Mouse (Mus musculus) liver, embryonic 12.5 days (tissue): Measurements from ENCODE around the gene Pygb. TPM values are rescaled to one million over a fixed set of nuclear protein-coding genes. Genes with fewer than 3 reads are reported as not detected.
A peak's percentile ranks its signal among the peaks of the same experiment; 100 is the strongest.

Experiments
- ATAC-seq: fragments of 200-750 bp; cut with Nextera tagmentation; 2 replicates; pipeline ENCODE4 v1.8.0; 2017; ENCODE audit warnings: moderate number of reproducible peaks, mild to moderate bottlenecking, moderate library complexity
- H3K27ac ChIP-seq: fragments of 300-500 bp; sonication (generic); 2 replicates; pipeline ENCODE4 v1.5.1; 2016; ENCODE audit warnings: mild to moderate bottlenecking
- H3K27me3 ChIP-seq: fragments of 300-500 bp; sonication (generic); replicated peaks from 2 replicates; pipeline ENCODE4 v1.6.1; 2016; ENCODE audit warnings: mild to moderate bottlenecking, moderate library complexity
- H3K36me3 ChIP-seq: fragments of 300-500 bp; sonication (generic); 2 replicates; pipeline ENCODE4 v1.6.1; 2016; ENCODE audit warnings: mild to moderate bottlenecking, moderate library complexity
- H3K4me1 ChIP-seq: fragments of 300-500 bp; sonication (generic); 2 replicates; pipeline ENCODE4 v1.6.1; 2016
- H3K4me2 ChIP-seq: fragments of 300-500 bp; sonication (generic); 2 replicates; pipeline ENCODE4 v1.6.1; 2016; ENCODE audit warnings: mild to moderate bottlenecking, moderate library complexity
- H3K4me3 ChIP-seq: fragments of 300-500 bp; sonication (generic); 2 replicates; pipeline ENCODE4 v1.5.1; 2016; ENCODE audit warnings: mild to moderate bottlenecking, moderate library complexity
- H3K9ac ChIP-seq: fragments of 300-500 bp; sonication (generic); 2 replicates; pipeline ENCODE4 v1.6.1; 2016; ENCODE audit warnings: mild to moderate bottlenecking, moderate library complexity
- H3K9me3 ChIP-seq: fragments of 300-500 bp; sonication (generic); replicated peaks from 2 replicates; pipeline ENCODE4 v1.6.1; 2016; ENCODE audit warnings: mild to moderate bottlenecking, moderate library complexity
- WGBS: fragments of 180-500 bp; shearing (Covaris S2); methylation state at CpG from one replicate; pipeline ENCODE4 v1.1.7; 2016; ENCODE audit not compliant: insufficient replicate concordance; 5-methylcytosine and 5-hydroxymethylcytosine counted together
- polyA plus RNA-seq: library from polyadenylated mRNA; unstranded; fragments of >200 nt; fragmentation: Nextera tagmentation; extraction: Ambion mirVana; gene quantifications from 2 replicates; pipeline ENCODE4 v1.2.1, GENCODE M21; 2016

The Pygb gene
- polyA plus RNA-seq, 1 experiment from 2014 or later = 34.0 TPM

DNA sequence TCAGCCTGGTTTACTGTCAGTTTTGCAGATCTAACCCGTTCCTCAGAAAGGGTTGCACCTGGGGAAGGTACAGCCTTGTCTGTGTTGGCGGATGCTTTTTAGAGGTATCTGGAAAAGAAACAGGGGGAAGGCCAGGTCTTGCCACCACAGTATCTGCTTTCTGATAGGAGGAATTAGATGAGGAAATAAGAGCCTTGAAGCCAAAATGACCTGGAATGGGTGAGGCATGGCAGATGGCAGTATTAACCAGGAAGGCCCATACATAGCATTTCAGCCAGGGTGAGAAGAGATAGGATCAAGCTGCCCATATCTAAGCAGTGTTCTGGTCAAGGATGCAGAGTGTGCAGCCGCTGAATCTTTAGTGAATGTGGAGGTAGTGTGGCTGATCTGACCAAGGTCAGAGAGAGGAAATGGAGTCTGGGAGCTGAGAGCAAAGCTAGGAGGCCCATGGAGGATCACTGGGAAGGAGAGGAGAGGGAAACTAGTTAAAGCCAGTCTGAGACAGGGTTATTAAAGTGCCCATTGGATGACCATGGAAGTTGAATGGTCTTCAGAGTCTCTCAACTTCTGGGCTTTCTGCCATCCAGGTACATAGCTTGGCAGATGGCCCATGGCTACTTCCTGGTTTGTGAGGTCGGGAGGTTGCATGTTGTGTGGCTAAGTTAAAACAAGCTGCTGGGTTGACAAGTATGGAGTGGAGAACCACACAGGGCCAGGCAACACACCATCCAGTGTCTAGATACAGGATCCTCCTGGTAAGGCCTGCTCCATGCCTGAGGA is 20.3 kb upstream of the Pygb start:
- H3K36me3 ChIP-seq = peaks cover 66% of the 10 kb centered on the region
- WGBS = 66% methylated on average over 4 of the region's 4 CpGs
- ATAC-seq = no peak
- H3K4me1 ChIP-seq = peaks cover 26% of the 10 kb centered on the region
- H3K27ac ChIP-seq = no peak overlapping the region
- H3K4me2 ChIP-seq = no peak overlapping the region
- no peak overlapping the region for H3K9ac ChIP-seq
- H3K9me3 ChIP-seq = no peaks in the 10 kb centered on the region
- H3K27me3 ChIP-seq = no peaks in the 10 kb centered on the region
- no peak overlapping the region for H3K4me3 ChIP-seq

DNA sequence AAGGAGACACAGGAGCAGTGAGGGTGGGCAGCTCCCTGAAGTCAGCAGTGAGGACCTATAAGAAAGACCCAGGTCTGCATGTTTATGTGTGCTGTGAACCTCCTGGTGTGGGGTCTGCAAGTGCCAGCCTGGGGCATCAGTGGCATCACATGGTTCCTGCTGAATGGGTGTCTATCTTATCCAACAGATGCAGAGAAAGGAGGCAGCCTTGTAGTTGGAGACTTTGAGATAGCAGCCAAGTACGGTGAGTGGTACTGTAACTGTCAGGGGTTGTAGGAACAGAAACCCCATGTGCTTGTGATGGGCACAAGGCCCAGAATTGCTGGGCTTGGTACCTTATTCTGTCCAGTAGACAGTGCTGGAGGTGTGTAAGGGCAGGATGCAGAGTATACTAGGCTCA is 17.9 kb upstream of the Pygb start:
- no peak overlapping the region for H3K27ac ChIP-seq
- 53% methylated on average over 1 of the region's 1 CpGs for WGBS
- no peak overlapping the region for H3K9ac ChIP-seq

DNA sequence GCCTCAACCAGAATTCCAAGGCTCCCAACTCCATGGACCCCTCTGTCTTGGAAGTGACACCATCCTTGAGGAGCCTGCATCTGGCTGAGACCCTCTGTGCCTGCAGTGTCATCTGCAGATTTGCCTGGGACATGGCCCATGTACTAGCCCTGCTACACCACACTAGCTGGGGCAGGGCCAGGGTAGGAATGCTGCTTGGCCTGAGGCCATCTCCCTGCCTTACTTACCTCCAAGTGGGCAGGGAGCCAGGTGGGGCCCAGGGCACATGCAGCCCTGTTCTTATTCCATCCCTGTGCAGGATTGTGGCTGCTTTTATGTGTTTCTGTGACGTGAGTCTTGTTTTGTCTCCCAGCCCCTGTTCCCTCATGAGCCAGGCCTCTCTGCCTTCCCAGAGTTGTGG is 15.8 kb upstream of the Pygb start:
- Histone ChIP-seq H3K9ac (no peak overlapping the region), H3K9me3 (no peaks in the 10 kb centered on the region), H3K4me3 (no peak overlapping the region), H3K27ac (no peak overlapping the region), H3K36me3 (peaks cover 42% of the 10 kb centered on the region), H3K27me3 (no peaks in the 10 kb centered on the region), H3K4me2 (no peak overlapping the region), H3K4me1 (peaks cover 38% of the 10 kb centered on the region)
- ATAC-seq = no peak
- 73% methylated on average over 1 of the region's 1 CpGs for WGBS

More for the DNA sequence above, 17.9 kb upstream of the Pygb start:
- peaks cover 55% of the 10 kb centered on the region for H3K36me3 ChIP-seq
- H3K4me1 ChIP-seq = peaks cover 38% of the 10 kb centered on the region
- no peaks in the 10 kb centered on the region for H3K9me3 ChIP-seq
- no peak overlapping the region for H3K4me2 ChIP-seq
- H3K27me3 ChIP-seq = no peaks in the 10 kb centered on the region
- ATAC-seq = peak; percentile 53; the same call in 1 of the 2 replicates
- no peak overlapping the region for H3K4me3 ChIP-seq

DNA sequence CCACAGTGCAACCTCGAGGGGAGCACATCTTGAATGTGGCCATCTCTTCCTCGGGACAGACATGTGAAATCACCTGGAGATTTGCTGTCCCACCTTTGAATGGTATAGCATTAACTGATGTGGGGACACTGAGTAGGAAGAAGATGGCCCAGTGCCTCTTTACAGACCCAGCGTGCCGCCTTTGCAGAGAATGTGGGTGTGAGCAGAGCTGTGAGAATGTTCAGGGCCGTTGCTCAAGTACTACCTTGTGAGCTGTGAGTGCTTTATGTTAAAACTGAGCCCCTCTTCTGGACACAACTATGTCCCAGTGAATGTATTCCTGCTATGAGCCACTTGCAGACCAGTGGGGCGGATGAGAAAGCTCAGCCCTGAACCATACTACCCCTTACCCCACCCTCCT is 15.4 kb upstream of the Pygb start:
- H3K36me3 ChIP-seq = peaks cover 42% of the 10 kb centered on the region
- ATAC-seq = no peak
- H3K4me3 ChIP-seq = no peak overlapping the region
- no peak overlapping the region for H3K4me2 ChIP-seq
- no peaks in the 10 kb centered on the region for H3K9me3 ChIP-seq
- H3K4me1 ChIP-seq = peaks cover 38% of the 10 kb centered on the region
- H3K9ac ChIP-seq = no peak overlapping the region
- no peak overlapping the region for H3K27ac ChIP-seq
- H3K27me3 ChIP-seq = no peaks in the 10 kb centered on the region
- WGBS = 69% methylated on average over 6 of the region's 6 CpGs

GRCm38 (mm10) chr2:150771996-150772395 is 14.5 kb upstream of the Pygb start:
- Histone ChIP-seq H3K9me3 (no peaks in the 10 kb centered on the region), H3K27ac (0 out of 2 replicates have a peak overlapping the region, but pooled peaks have one; percentile 12), H3K27me3 (no peaks in the 10 kb centered on the region), H3K4me1 (peaks cover 38% of the 10 kb centered on the region), H3K36me3 (peaks cover 38% of the 10 kb centered on the region), H3K9ac (no peak overlapping the region), H3K4me2 (no peak overlapping the region), H3K4me3 (no peak overlapping the region)
- ATAC-seq = no peak
- 81% methylated on average over 8 of the region's 8 CpGs for WGBS

GRCm38 (mm10) chr2:150772466-150773119 is 13.9 kb upstream of the Pygb start:
- peaks cover 33% of the 10 kb centered on the region for H3K4me1 ChIP-seq
- H3K4me3 ChIP-seq = no peak overlapping the region
- no peak overlapping the region for H3K4me2 ChIP-seq
- no peak overlapping the region for H3K9ac ChIP-seq
- H3K36me3 ChIP-seq = peaks cover 33% of the 10 kb centered on the region; the same call in 1 of the 2 replicates
- H3K27me3 ChIP-seq = no peaks in the 10 kb centered on the region
- H3K27ac ChIP-seq = 0 out of 2 replicates have a peak overlapping the region, but pooled peaks have one; percentile 32
- peak; percentile 58 for ATAC-seq
- H3K9me3 ChIP-seq = no peaks in the 10 kb centered on the region
- 69% methylated on average over 10 of the region's 10 CpGs for WGBS

DNA sequence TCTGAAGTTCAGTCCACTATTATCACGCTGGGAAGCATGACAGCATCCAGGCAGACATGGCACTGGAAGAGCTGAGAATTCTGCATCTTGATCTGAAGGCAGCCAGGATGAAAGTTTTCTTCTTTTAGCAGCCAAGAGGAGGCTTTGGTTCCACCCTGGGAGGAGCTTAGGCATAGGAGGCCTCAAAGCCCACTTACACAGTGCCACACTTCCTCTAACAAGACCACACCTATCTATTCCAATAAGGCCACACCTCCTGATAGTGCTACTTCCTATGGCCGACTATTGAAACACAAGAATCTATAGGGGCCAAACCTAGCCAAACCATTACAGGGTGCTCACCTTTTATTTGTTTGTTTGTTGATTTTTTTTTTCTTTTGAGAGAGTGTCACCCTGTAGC is 3.7 kb upstream of the Pygb start:
- Histone ChIP-seq H3K9ac (no peak overlapping the region), H3K27me3 (no peaks in the 10 kb centered on the region), H3K4me3 (no peak overlapping the region), H3K36me3 (no peaks in the 10 kb centered on the region), H3K4me2 (no peak overlapping the region), H3K27ac (no peak overlapping the region), H3K4me1 (peaks cover 26% of the 10 kb centered on the region), H3K9me3 (no peaks in the 10 kb centered on the region)
- ATAC-seq = no peak
- WGBS = 38% methylated on average over 2 of the region's 2 CpGs

GRCm38 (mm10) chr2:150787234-150787771 is 768 bp downstream of the Pygb start:
- Histone ChIP-seq H3K9me3 (no peaks in the 10 kb centered on the region), H3K27ac (peak overlapping the region; percentile 54; the same call in 1 of the 2 replicates), H3K4me1 (peaks cover 29% of the 10 kb centered on the region), H3K4me3 (peak overlapping the region; percentile 76), H3K27me3 (no peaks in the 10 kb centered on the region), H3K36me3 (peaks cover 14% of the 10 kb centered on the region), H3K4me2 (peak overlapping the region; percentile 99), H3K9ac (peak overlapping the region; percentile 72)
- WGBS = 1% methylated on average over 23 of the region's 23 CpGs
- ATAC-seq = 0 out of 2 replicates have a peak, but pooled peaks have one; percentile 0

- H3K27ac ChIP-seq = no peak overlapping the region
These were observed 2.4 kb downstream of the Pygb start for GRCm38 (mm10) chr2:150788768-150789550.

DNA sequence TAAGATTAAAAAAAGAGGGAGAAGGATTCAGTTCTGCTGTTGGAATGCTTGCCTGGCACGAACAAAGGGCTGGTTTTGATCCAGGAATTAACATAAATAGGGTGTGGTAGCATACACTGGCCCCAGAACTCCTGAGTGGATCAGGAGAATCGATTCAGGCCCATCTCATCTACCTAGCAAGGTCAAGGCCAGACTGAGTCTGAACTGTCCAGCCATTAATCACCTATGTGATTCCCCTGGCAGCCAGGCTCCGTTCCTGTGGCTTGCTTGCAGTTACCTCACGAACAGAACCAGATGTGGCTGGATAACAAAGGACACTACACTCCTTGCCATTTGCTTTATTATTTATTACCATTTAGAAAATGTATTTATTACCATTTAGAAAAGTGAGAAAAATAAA is 6.8 kb downstream of the Pygb start:
- Histone ChIP-seq H3K27ac (no peak overlapping the region), H3K9me3 (no peaks in the 10 kb centered on the region), H3K4me1 (no peaks in the 10 kb centered on the region; the same call in 1 of the 2 replicates), H3K9ac (no peak overlapping the region), H3K27me3 (no peaks in the 10 kb centered on the region), H3K4me3 (no peak overlapping the region), H3K36me3 (peaks cover 51% of the 10 kb centered on the region), H3K4me2 (no peak overlapping the region)
- no peak for ATAC-seq
- WGBS = 57% methylated on average over 4 of the region's 4 CpGs

More at GRCm38 (mm10) chr2:150788768-150789550, 2.4 kb downstream of the Pygb start:
- WGBS = 63% methylated on average over 4 of the region's 4 CpGs
- Histone ChIP-seq H3K4me2 (0 out of 2 replicates have a peak overlapping the region, but pooled peaks have one; percentile 2), H3K4me3 (no peak overlapping the region), H3K9me3 (no peaks in the 10 kb centered on the region), H3K9ac (no peak overlapping the region), H3K4me1 (peaks cover 29% of the 10 kb centered on the region), H3K36me3 (peaks cover 26% of the 10 kb centered on the region), H3K27me3 (no peaks in the 10 kb centered on the region)
- ATAC-seq = no peak

DNA sequence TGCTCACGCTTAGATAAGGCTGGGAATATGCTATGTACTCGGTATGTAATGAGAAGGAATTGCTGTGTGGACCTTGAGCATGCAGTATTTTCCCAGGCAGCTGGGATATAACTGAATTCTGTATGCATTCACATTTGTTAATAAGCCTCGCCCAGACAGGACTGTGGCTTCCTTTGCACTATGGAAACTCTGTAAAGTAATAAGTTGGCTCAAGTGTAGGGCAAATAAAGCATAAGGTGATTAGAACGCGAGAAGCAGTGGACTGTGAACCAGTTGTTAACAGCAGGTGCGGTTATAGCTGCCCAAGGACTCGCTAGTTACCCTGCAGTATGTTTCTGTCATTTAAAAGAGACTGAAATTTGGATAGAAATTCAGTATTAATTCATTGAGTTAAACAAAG is 11.5 kb downstream of the Pygb start:
- 73% methylated on average over 7 of the region's 7 CpGs for WGBS
- H3K4me2 ChIP-seq = no peak overlapping the region
- no peak for ATAC-seq
- no peaks in the 10 kb centered on the region for H3K9me3 ChIP-seq
- H3K27me3 ChIP-seq = no peaks in the 10 kb centered on the region
- H3K36me3 ChIP-seq = peaks cover 63% of the 10 kb centered on the region
- no peaks in the 10 kb centered on the region for H3K4me1 ChIP-seq
- no peak overlapping the region for H3K9ac ChIP-seq
- no peak overlapping the region for H3K4me3 ChIP-seq
- no peak overlapping the region for H3K27ac ChIP-seq
